Mouse (Mus musculus) spleen, adult 2 months (tissue): ENCODE data around the gene Tas2r118. TPM values are rescaled to one million over a fixed set of nuclear protein-coding genes. Genes with fewer than 3 reads are reported as not detected.

Experiments
- DNase-seq, 2 experiments: peaks; one replicate each; pipeline versions ENCODE4 v3.0.0 to v3.0.0-alpha.2; 2012 to 2021; ENCODE audit warnings: low spot score in 2 of 2, low read depth in 1 of 2
- H3K27ac ChIP-seq: fragments of 200-500 bp; 2 replicates; pipeline ENCODE4 v1.5.1; 2012; ENCODE audit warnings: low read length, inconsistent platforms; ENCODE audit not compliant: insufficient read depth
- H3K27me3 ChIP-seq: fragments of 200-500 bp; 2 replicates; pipeline ENCODE4 v1.6.1; 2012; ENCODE audit warnings: mild to moderate bottlenecking, moderate library complexity, low read length, inconsistent platforms; ENCODE audit not compliant: control insufficient read depth, insufficient read depth
- H3K36me3 ChIP-seq: fragments of 200-500 bp; 2 replicates; pipeline ENCODE4 v1.6.1; 2012; ENCODE audit warnings: mild to moderate bottlenecking, low read length, inconsistent platforms; ENCODE audit not compliant: control insufficient read depth, insufficient read depth
- H3K4me1 ChIP-seq: fragments of 200-500 bp; 2 replicates; pipeline ENCODE4 v1.6.1; 2011; ENCODE audit warnings: inconsistent platforms; ENCODE audit not compliant: control insufficient read depth, insufficient read depth, insufficient read length
- H3K4me3 ChIP-seq: fragments of 200-500 bp; 2 replicates; pipeline ENCODE4 v1.5.1; 2011; ENCODE audit warnings: mild to moderate bottlenecking, inconsistent platforms; ENCODE audit not compliant: insufficient read depth, insufficient read length; ENCODE audit errors: extremely low read depth
- CTCF ChIP-seq: fragments of 200-500 bp; IDR thresholded peaks from 2 replicates; pipeline ENCODE4 v1.5.1; 2011; ENCODE audit warnings: mild to moderate bottlenecking, inconsistent platforms; ENCODE audit not compliant: insufficient read depth, insufficient read length, insufficient replicate concordance; ENCODE audit errors: extremely low read depth
- POLR2A ChIP-seq: fragments of 200-500 bp; IDR thresholded peaks from 2 replicates; pipeline ENCODE4 v1.6.1; 2011; ENCODE audit warnings: low read depth, low read length, inconsistent platforms
- WGBS: fragments of 180-500 bp; shearing (Covaris S2); methylation state at CpG from one replicate; pipeline ENCODE4 v1.1.7; 2018; 5-methylcytosine and 5-hydroxymethylcytosine counted together
- polyA plus RNA-seq: library from polyadenylated mRNA; depleted of rRNA; stranded (reverse); fragments of >200 nt; gene quantifications from 2 replicates; pipeline ENCODE4 v1.2.3, GENCODE M21; 2012; rRNA removed

Tas2r118 gene
- not detected in 2 replicates for polyA plus RNA-seq

GRCm38 (mm10) chr6:23969960-23970359 is at the start of gene Tas2r118:
Tas2r118 (minus strand) TSS chr6:23970060.
- Histone ChIP-seq H3K4me3 (no peak within 1 kb of the TSS), H3K36me3 (no peaks in the 10 kb centered on the region), H3K27me3 (no peaks in the 10 kb centered on the region), H3K4me1 (no peaks in the 10 kb centered on the region), H3K27ac (no peak within 1 kb of the TSS)
- 91% methylated on average over 5 of the region's 5 CpGs for WGBS
- TF ChIP-seq CTCF (no peak), POLR2A (no peak)
- DNase-seq, result no peak

- H3K4me1 ChIP-seq, result no peaks in the 10 kb centered on the region
- H3K27me3 ChIP-seq, result no peaks in the 10 kb centered on the region
- no peak overlapping the region for H3K4me3 ChIP-seq
- 83% methylated on average over 5 of the region's 5 CpGs for WGBS
- DNase-seq, result no peak
- H3K27ac ChIP-seq, result no peak overlapping the region
- no peak for TF ChIP-seq POLR2A
- no peak for TF ChIP-seq CTCF
- no peaks in the 10 kb centered on the region for H3K36me3 ChIP-seq
Measured at GRCm38 (mm10) chr6:24018320-24018719, 48.5 kb upstream of the Tas2r118 start.

GRCm38 (mm10) chr6:23993276-23993675 is 23.4 kb upstream of the Tas2r118 start:
- DNase-seq, result no peak
- Histone ChIP-seq H3K27me3 (no peaks in the 10 kb centered on the region; the same call in 1 of the 2 replicates), H3K36me3 (no peaks in the 10 kb centered on the region), H3K4me1 (no peaks in the 10 kb centered on the region), H3K4me3 (no peak overlapping the region), H3K27ac (no peak overlapping the region)
- WGBS, result 79% methylated on average over 2 of the region's 2 CpGs
- no peak for TF ChIP-seq CTCF
- no peak for TF ChIP-seq POLR2A

GRCm38 (mm10) chr6:23990687-23991387 is 21.0 kb upstream of the Tas2r118 start:
- Histone ChIP-seq H3K36me3 (no peaks in the 10 kb centered on the region), H3K4me3 (no peak overlapping the region), H3K27ac (no peak overlapping the region), H3K4me1 (no peaks in the 10 kb centered on the region), H3K27me3 (no peaks in the 10 kb centered on the region; the same call in 1 of the 2 replicates)
- 79% methylated on average over 3 of the region's 3 CpGs for WGBS
- no peak for DNase-seq
- no peak for TF ChIP-seq POLR2A
- TF ChIP-seq CTCF, result no peak

- Histone ChIP-seq H3K36me3 (no peaks in the 10 kb centered on the region), H3K27me3 (no peaks in the 10 kb centered on the region), H3K27ac (no peak overlapping the region), H3K4me1 (no peaks in the 10 kb centered on the region), H3K4me3 (no peak overlapping the region)
- no peak for DNase-seq
- TF ChIP-seq POLR2A (no peak), CTCF (no peak)
- 65% methylated on average over 1 of the region's 1 CpGs for WGBS
Measured at GRCm38 (mm10) chr6:23986293-23986692, 16.4 kb upstream of the Tas2r118 start.

- Histone ChIP-seq H3K27me3 (no peaks in the 10 kb centered on the region), H3K36me3 (no peaks in the 10 kb centered on the region), H3K4me3 (no peak overlapping the region), H3K4me1 (no peaks in the 10 kb centered on the region), H3K27ac (no peak overlapping the region)
- TF ChIP-seq POLR2A, result no peak
- no peak for TF ChIP-seq CTCF
- 66% methylated on average over 2 of the region's 2 CpGs for WGBS
- DNase-seq, result no peak
Measured at GRCm38 (mm10) chr6:23966980-23967379, 2.9 kb downstream of the Tas2r118 start.

GRCm38 (mm10) chr6:23965925-23966324 is 3.9 kb downstream of the Tas2r118 start:
- TF ChIP-seq CTCF, result no peak
- TF ChIP-seq POLR2A, result no peak
- H3K27me3 ChIP-seq, result no peaks in the 10 kb centered on the region
- no peak overlapping the region for H3K4me3 ChIP-seq
- no peak for DNase-seq
- no peaks in the 10 kb centered on the region for H3K4me1 ChIP-seq
- no peaks in the 10 kb centered on the region for H3K36me3 ChIP-seq
- WGBS, result 77% methylated on average over 3 of the region's 3 CpGs
- no peak overlapping the region for H3K27ac ChIP-seq
